Mouse (Mus musculus) brain, adult 2 months (tissue): ENCODE results near the gene Cd200r3.

ENCODE experiments used
- DNase-seq: peaks from one replicate; pipeline ENCODE4 v3.0.0; 2011; ENCODE audit warnings: low read depth, low spot score

Cd200r3 gene

GRCm38 (mm10) chr16:45030796-45031195, 87.3 kb downstream of the Cd200r3 start:
- DNase-seq, result no peak
